Mouse (Mus musculus) embryonic facial prominence, embryonic 11.5 days (tissue): ENCODE data around the gene 2310022A10Rik. TPM values are rescaled to one million over a fixed set of nuclear protein-coding genes. Genes with fewer than 3 reads are reported as not detected.

Source experiments
- ATAC-seq: fragments of 200-750 bp; cut with Nextera tagmentation; replicated peaks from 2 replicates; pipeline ENCODE4 v1.8.0; 2017; ENCODE audit warnings: low read depth; ENCODE audit not compliant: insufficient number of reproducible peaks, low FRiP score, low TSS enrichment
- DNase-seq: peaks from one replicate; pipeline ENCODE4 v3.0.0-alpha.2; 2015; ENCODE audit warnings: low spot score
- H3K27ac ChIP-seq: fragments of 300-500 bp; sonication (generic); replicated peaks from 2 replicates; pipeline ENCODE4 v1.5.1; 2014; ENCODE audit warnings: mild to moderate bottlenecking, low read depth, low read length, control low read depth
- H3K27me3 ChIP-seq: fragments of 300-500 bp; sonication (generic); 2 replicates; pipeline ENCODE4 v1.6.1; 2014; ENCODE audit warnings: mild to moderate bottlenecking, low read length, moderate library complexity, mixed read lengths; ENCODE audit not compliant: control insufficient read depth, insufficient read depth
- H3K36me3 ChIP-seq: fragments of 300-500 bp; sonication (generic); replicated peaks from 2 replicates; pipeline ENCODE4 v1.6.1; 2014; ENCODE audit warnings: low read depth, mild to moderate bottlenecking, low read length, moderate library complexity, mixed read lengths; ENCODE audit not compliant: control insufficient read depth, insufficient read depth
- H3K4me1 ChIP-seq: fragments of 300-500 bp; sonication (generic); 2 replicates; pipeline ENCODE4 v1.6.1; 2014; ENCODE audit warnings: low read length, mixed read lengths; ENCODE audit not compliant: control insufficient read depth, insufficient read depth
- H3K4me2 ChIP-seq: fragments of 300-500 bp; sonication (generic); 2 replicates; pipeline ENCODE4 v1.6.1; 2014; ENCODE audit warnings: low read depth, mild to moderate bottlenecking, control low read depth, low read length, moderate library complexity
- H3K4me3 ChIP-seq: fragments of 300-500 bp; sonication (generic); 2 replicates; pipeline ENCODE4 v1.5.1; 2014; ENCODE audit warnings: low read depth, low read length, control low read depth
- H3K9ac ChIP-seq: fragments of 300-500 bp; sonication (generic); replicated peaks from 2 replicates; pipeline ENCODE4 v1.6.1; 2014; ENCODE audit warnings: mild to moderate bottlenecking, control low read depth, low read length
- H3K9me3 ChIP-seq: fragments of 300-500 bp; sonication (generic); replicated peaks from 2 replicates; pipeline ENCODE4 v1.6.1; 2016; ENCODE audit warnings: mild to moderate bottlenecking, low read length, inconsistent platforms, mixed read lengths; ENCODE audit not compliant: control insufficient read depth
- WGBS: fragments of 180-500 bp; shearing (Covaris S2); extraction: QIAGEN DNeasy Blood & Tissue Kit; methylation state at CpG from one replicate; pipeline ENCODE4 v1.1.7; 2014; 5-methylcytosine and 5-hydroxymethylcytosine counted together
- polyA plus RNA-seq: library from polyadenylated mRNA; unstranded; fragments of >200 nt; fragmentation: Nextera tagmentation; extraction: Ambion mirVana; gene quantifications from 2 replicates; pipeline ENCODE4 v1.2.1, GENCODE M21; 2014

2310022A10Rik gene
- polyA plus RNA-seq, 1 experiment from 2014 or later, result 27.5 TPM

DNA sequence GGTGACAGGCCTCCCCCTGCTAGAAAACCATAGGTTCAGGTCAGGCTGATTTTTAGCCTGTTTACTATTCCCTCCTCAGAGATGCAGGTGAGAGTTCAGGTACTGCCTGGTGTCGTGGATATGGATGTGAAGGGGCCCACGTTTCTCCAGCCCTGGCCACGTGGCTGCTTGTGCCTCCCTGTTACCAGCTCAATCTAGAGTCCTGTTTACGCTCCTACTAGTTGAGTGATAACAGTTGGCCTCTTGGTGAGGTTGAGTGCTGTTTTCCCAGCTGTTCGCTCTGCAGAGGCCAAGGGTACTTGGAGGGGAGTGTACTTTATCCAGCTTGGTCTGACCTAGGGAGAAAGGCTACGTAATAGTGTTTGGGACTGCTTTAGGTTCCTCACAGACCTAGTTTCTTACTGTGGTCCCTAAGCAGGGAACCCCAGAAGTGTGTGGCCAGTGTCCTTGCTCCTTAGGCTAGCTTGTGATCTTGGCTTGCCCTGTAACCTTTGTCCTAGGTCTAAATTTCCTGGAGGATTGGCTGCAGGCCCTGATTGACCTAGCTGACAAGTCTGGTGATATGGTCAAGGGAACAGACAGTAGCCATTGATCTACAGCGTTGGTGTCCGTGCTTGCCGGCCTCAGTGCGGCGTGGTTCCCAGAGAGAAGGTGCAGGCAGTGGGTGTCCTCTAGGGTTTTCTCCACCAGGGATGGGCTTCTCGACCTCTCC, 40.1 kb downstream of the 2310022A10Rik start:
- Histone ChIP-seq H3K27ac (no peak overlapping the region; the same call in 1 of the 2 replicates), H3K4me1 (peaks cover 3% of the 10 kb centered on the region), H3K27me3 (no peaks in the 10 kb centered on the region), H3K4me2 (peak overlapping the region; percentile 44), H3K4me3 (peak overlapping the region; percentile 63), H3K9ac (peak overlapping the region; percentile 66), H3K36me3 (no peaks in the 10 kb centered on the region), H3K9me3 (no peaks in the 10 kb centered on the region)
- DNase-seq (no peak), ATAC-seq (no peak)
- WGBS, result 69% methylated on average over 12 of the region's 12 CpGs

DNA sequence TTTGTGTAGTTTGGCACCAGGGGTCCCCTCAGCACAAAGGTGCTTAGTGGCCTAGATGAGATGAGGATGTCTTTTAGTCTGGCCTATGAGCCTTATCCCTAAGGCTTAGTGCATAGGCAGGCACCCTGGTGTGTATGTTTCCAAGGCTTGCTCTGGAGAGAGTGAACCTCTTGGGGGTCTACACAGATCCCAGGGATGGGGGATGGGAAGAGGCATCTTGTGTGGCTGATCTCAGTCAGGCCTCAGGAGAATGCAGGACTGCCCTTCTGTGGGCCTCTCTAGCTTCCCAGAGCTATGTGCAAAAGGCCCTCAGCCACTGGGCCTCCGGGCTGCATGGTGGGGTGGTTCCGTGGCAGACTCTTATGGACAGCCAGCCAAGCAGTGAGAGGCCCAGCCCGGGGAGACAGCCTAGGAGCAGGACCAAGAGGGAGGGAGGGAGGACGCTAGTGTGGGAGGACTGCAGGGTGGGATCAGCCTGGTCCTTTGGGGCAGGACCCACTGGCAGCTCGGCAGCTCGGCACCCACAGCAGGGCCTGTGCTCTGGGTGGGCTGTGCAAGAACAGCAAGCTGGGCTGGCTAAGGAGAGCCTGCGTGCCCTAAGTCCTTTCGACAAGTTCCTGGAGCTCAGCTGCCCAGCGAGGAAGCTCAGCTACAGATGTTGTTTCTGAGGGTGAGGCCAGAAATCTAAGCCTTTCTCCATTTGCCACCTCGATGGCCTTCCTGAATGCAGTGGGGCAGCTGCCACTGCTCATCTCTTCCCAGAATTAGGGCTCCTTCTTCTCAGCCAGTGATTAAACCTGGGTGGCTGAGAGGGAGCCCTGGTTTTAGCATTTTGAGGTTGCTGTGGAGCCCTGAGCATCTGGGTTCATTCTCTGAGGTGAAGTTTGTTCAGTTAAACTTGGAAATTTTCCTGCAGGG, 43.8 kb downstream of the 2310022A10Rik start:
- ATAC-seq (no peak), DNase-seq (no peak)
- Histone ChIP-seq H3K27me3 (no peaks in the 10 kb centered on the region), H3K9ac (no peak overlapping the region; the same call in 1 of the 2 replicates), H3K4me1 (peaks cover 3% of the 10 kb centered on the region), H3K4me2 (no peak overlapping the region), H3K4me3 (no peak overlapping the region), H3K36me3 (no peaks in the 10 kb centered on the region), H3K9me3 (no peaks in the 10 kb centered on the region), H3K27ac (no peak overlapping the region)
- 63% methylated on average over 10 of the region's 10 CpGs for WGBS

- Histone ChIP-seq H3K9ac (no peak overlapping the region), H3K4me1 (peaks cover under 1% of the 10 kb centered on the region), H3K27me3 (no peaks in the 10 kb centered on the region), H3K36me3 (no peaks in the 10 kb centered on the region), H3K27ac (no peak overlapping the region), H3K4me2 (no peak overlapping the region), H3K9me3 (no peaks in the 10 kb centered on the region), H3K4me3 (no peak overlapping the region)
- 75% methylated on average over 7 of the region's 7 CpGs for WGBS
- ATAC-seq (no peak), DNase-seq (no peak)
These were observed 45.0 kb downstream of the 2310022A10Rik start for GRCm38 (mm10) chr7:27598053-27598452.

GRCm38 (mm10) chr7:27601628-27602027, 48.6 kb downstream of the 2310022A10Rik start:
- no peak overlapping the region for H3K9ac ChIP-seq
- no peak overlapping the region for H3K4me2 ChIP-seq
- H3K9me3 ChIP-seq, result no peaks in the 10 kb centered on the region
- no peaks in the 10 kb centered on the region for H3K27me3 ChIP-seq
- ATAC-seq (no peak), DNase-seq (no peak)
- WGBS, result 78% methylated on average over 4 of the region's 4 CpGs
- no peak overlapping the region for H3K4me3 ChIP-seq
- H3K27ac ChIP-seq, result no peak overlapping the region
- H3K36me3 ChIP-seq, result no peaks in the 10 kb centered on the region
- H3K4me1 ChIP-seq, result no peaks in the 10 kb centered on the region; the same call in none of the 2 replicates

DNA sequence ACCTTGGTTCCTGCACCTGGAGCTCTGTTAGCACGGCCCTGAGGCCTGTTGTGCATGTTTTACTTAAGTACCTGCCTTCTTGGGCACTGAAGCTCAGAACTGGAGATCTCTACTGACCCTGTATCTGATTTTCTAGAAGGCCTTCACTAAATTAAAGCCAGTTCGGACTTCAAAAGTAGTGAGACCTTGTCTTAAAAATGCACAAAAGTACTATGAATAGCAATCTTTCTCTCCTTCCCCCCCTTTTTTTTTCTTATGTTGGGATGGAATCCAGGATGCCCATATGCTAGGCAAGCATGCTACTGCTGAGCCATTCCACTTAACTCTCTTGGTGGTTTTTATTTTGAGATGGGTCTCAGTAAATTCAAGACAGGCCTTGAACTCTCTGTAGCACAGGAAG, 49.1 kb downstream of the 2310022A10Rik start:
- no peaks in the 10 kb centered on the region for H3K9me3 ChIP-seq
- H3K4me3 ChIP-seq, result no peak overlapping the region
- no peaks in the 10 kb centered on the region; the same call in 1 of the 2 replicates for H3K4me1 ChIP-seq
- no peak overlapping the region for H3K9ac ChIP-seq
- H3K4me2 ChIP-seq, result no peak overlapping the region
- DNase-seq, result no peak
- no peak overlapping the region for H3K27ac ChIP-seq
- no peak for ATAC-seq
- no peaks in the 10 kb centered on the region for H3K27me3 ChIP-seq
- WGBS, result 76% methylated on average over 2 of the region's 2 CpGs
- no peaks in the 10 kb centered on the region for H3K36me3 ChIP-seq

- Histone ChIP-seq H3K27ac (no peak overlapping the region), H3K9ac (no peak overlapping the region), H3K9me3 (no peaks in the 10 kb centered on the region), H3K4me2 (no peak overlapping the region), H3K4me3 (no peak overlapping the region), H3K36me3 (no peaks in the 10 kb centered on the region), H3K4me1 (no peaks in the 10 kb centered on the region; the same call in 1 of the 2 replicates), H3K27me3 (no peaks in the 10 kb centered on the region)
- DNase-seq, result no peak
- 84% methylated on average over 7 of the region's 7 CpGs for WGBS
- no peak for ATAC-seq
These were observed 49.8 kb downstream of the 2310022A10Rik start for GRCm38 (mm10) chr7:27602835-27603234.

GRCm38 (mm10) chr7:27604661-27605348, 51.8 kb downstream of the 2310022A10Rik start:
- Histone ChIP-seq H3K4me1 (no peaks in the 10 kb centered on the region; the same call in 1 of the 2 replicates), H3K4me3 (no peak overlapping the region), H3K9ac (no peak overlapping the region), H3K9me3 (no peaks in the 10 kb centered on the region), H3K27ac (no peak overlapping the region), H3K4me2 (no peak overlapping the region), H3K27me3 (no peaks in the 10 kb centered on the region), H3K36me3 (no peaks in the 10 kb centered on the region)
- DNase-seq, result no peak
- no peak for ATAC-seq
- WGBS, result 55% methylated on average over 5 of the region's 5 CpGs
